Mouse (Mus musculus): Measurements from ENCODE around the gene Tsga10.

- TF ChIP-seq EP300 (IDR thresholded peaks at IDR 0.05; ENCODE audit: low read depth) = no peak
- no peak for TF ChIP-seq CTCF (IDR thresholded peaks at IDR 0.05; ENCODE audit: low read depth)
Measured at GRCm38 (mm10) chr1:37873157-37873556, 6.9 kb upstream of the Tsga10 start.

Measured in heart, postnatal 0 days (tissue).